Mouse (Mus musculus): ENCODE measurements around the gene Dkkl1.

The Dkkl1 gene

GRCm38 (mm10) chr7:45211851-45212251, at the start of gene Dkkl1:
Gene Dkkl1 (minus strand): TSS chr7:45212147.
- DNase-seq: no peak

- DNase-seq: peak; percentile 85
Measured at GRCm38 (mm10) chr7:45259281-45259680, 47.3 kb upstream of the Dkkl1 start.

- peak; percentile 86 for DNase-seq
Measured at GRCm38 (mm10) chr7:45257063-45257840, 45.3 kb upstream of the Dkkl1 start.

- DNase-seq: peak; percentile 94
Measured at GRCm38 (mm10) chr7:45255822-45256221, 43.9 kb upstream of the Dkkl1 start.

- DNase-seq: peak; percentile 61
Measured at GRCm38 (mm10) chr7:45253806-45254205, 41.9 kb upstream of the Dkkl1 start.

- DNase-seq: peak; percentile 62
Measured at GRCm38 (mm10) chr7:45247666-45248065, 35.7 kb upstream of the Dkkl1 start.

GRCm38 (mm10) chr7:45241389-45241749, 29.4 kb upstream of the Dkkl1 start:
- DNase-seq: no peak

GRCm38 (mm10) chr7:45240633-45241388, 28.9 kb upstream of the Dkkl1 start, which contains the start of gene Slc6a16:
Gene Slc6a16 (plus strand): TSS chr7:45241085.
- DNase-seq: peak; percentile 92

- DNase-seq: peak; percentile 46
Measured at GRCm38 (mm10) chr7:45240109-45240508, 28.2 kb upstream of the Dkkl1 start.

- DNase-seq: peak; percentile 96
Measured at GRCm38 (mm10) chr7:45238723-45239496, 27.0 kb upstream of the Dkkl1 start, which contains the start of gene Cd37. Gene Cd37 (minus strand): TSS chr7:45239115.

- DNase-seq: peak; percentile 87
Measured at GRCm38 (mm10) chr7:45237747-45238699, 26.1 kb upstream of the Dkkl1 start.

GRCm38 (mm10) chr7:45235656-45236180, 23.8 kb upstream of the Dkkl1 start:
- peak; percentile 92 for DNase-seq

GRCm38 (mm10) chr7:45234922-45235571, 23.1 kb upstream of the Dkkl1 start:
- peak; percentile 97 for DNase-seq

- peak; percentile 91 for DNase-seq
Measured at GRCm38 (mm10) chr7:45234333-45234841, 22.4 kb upstream of the Dkkl1 start.

GRCm38 (mm10) chr7:45233580-45234332, 21.8 kb upstream of the Dkkl1 start:
- DNase-seq: peak; percentile 95

- DNase-seq: peak; percentile 88
Measured at GRCm38 (mm10) chr7:45232716-45233465, 20.9 kb upstream of the Dkkl1 start.

- DNase-seq: peak; percentile 85
Measured at GRCm38 (mm10) chr7:45231941-45232340, 20.0 kb upstream of the Dkkl1 start.

- DNase-seq: peak; percentile 84
Measured at GRCm38 (mm10) chr7:45231192-45231591, 19.2 kb upstream of the Dkkl1 start.
